Mouse (Mus musculus) monocyte, adult 2 months (primary cell): ENCODE measurements around the gene Gramd1c.

Experiments
- DNase-seq, 2 experiments: peaks; one replicate each; pipeline ENCODE4 v3.0.0; 2022; ENCODE audit warnings: low spot score in 2 of 2, low read depth in 1 of 2

Gramd1c gene

GRCm38 (mm10) chr16:44063025-44063894, at the start of gene Gramd1c:
Gene Gramd1c, minus strand, starts transcription at chr16:44063345.
- peak in 1 of 2 experiments; percentile 7 for DNase-seq

GRCm38 (mm10) chr16:44109002-44109401, 45.9 kb upstream of the Gramd1c start:
- DNase-seq = no peak

- no peak for DNase-seq
Measured at GRCm38 (mm10) chr16:44105211-44105610, 42.1 kb upstream of the Gramd1c start.

- no peak for DNase-seq
Measured at GRCm38 (mm10) chr16:44103806-44104766, 40.9 kb upstream of the Gramd1c start.

- no peak for DNase-seq
Measured at GRCm38 (mm10) chr16:44102925-44103324, 39.8 kb upstream of the Gramd1c start.

GRCm38 (mm10) chr16:44101181-44101710, 38.1 kb upstream of the Gramd1c start:
- no peak for DNase-seq

- DNase-seq = no peak
Measured at GRCm38 (mm10) chr16:44099377-44099776, 36.2 kb upstream of the Gramd1c start.

GRCm38 (mm10) chr16:44087650-44088049, 24.5 kb upstream of the Gramd1c start:
- DNase-seq = no peak

GRCm38 (mm10) chr16:44061341-44061740, 1.8 kb downstream of the Gramd1c start:
- no peak for DNase-seq

GRCm38 (mm10) chr16:44060604-44061286, 2.4 kb downstream of the Gramd1c start:
- no peak for DNase-seq

- peak; percentile 9 to 23 for DNase-seq
Measured at GRCm38 (mm10) chr16:44058745-44059144, 4.4 kb downstream of the Gramd1c start.

- DNase-seq = no peak
Measured at GRCm38 (mm10) chr16:44055766-44056165, 7.4 kb downstream of the Gramd1c start.

GRCm38 (mm10) chr16:44053265-44053664, 9.9 kb downstream of the Gramd1c start:
- no peak for DNase-seq

GRCm38 (mm10) chr16:44052390-44052789, 10.8 kb downstream of the Gramd1c start:
- no peak for DNase-seq

GRCm38 (mm10) chr16:44050139-44050538, 13.0 kb downstream of the Gramd1c start:
- DNase-seq = no peak

- no peak for DNase-seq
Measured at GRCm38 (mm10) chr16:44039112-44039511, 24.0 kb downstream of the Gramd1c start.

- no peak for DNase-seq
Measured at GRCm38 (mm10) chr16:44035221-44035620, 27.9 kb downstream of the Gramd1c start.

- no peak for DNase-seq
Measured at GRCm38 (mm10) chr16:44033365-44033764, 29.8 kb downstream of the Gramd1c start.

- DNase-seq = no peak
Measured at GRCm38 (mm10) chr16:44029273-44029672, 33.9 kb downstream of the Gramd1c start.

GRCm38 (mm10) chr16:44026822-44027221, 36.3 kb downstream of the Gramd1c start:
- no peak for DNase-seq

- DNase-seq = no peak
Measured at GRCm38 (mm10) chr16:44026210-44026609, 36.9 kb downstream of the Gramd1c start.
